Mouse (Mus musculus) hindbrain, postnatal 0 days (tissue): Measurements from ENCODE around the gene Sycp1. TPM values are rescaled to one million over a fixed set of nuclear protein-coding genes. Genes with fewer than 3 reads are reported as not detected.

ENCODE experiments used
- ATAC-seq: fragments of 200-750 bp; cut with Nextera tagmentation; 2 replicates; pipeline ENCODE4 v1.8.0; 2017; ENCODE audit warnings: mild to moderate bottlenecking, moderate TSS enrichment, moderate library complexity
- DNase-seq: peaks from one replicate; pipeline ENCODE4 v3.0.0-alpha.2; 2015; ENCODE audit warnings: low spot score
- H3K27ac ChIP-seq: fragments of 300-500 bp; sonication (generic); 2 replicates; pipeline ENCODE4 v1.5.1; 2014; ENCODE audit warnings: mild to moderate bottlenecking
- H3K27me3 ChIP-seq: fragments of 300-500 bp; sonication (generic); 2 replicates; pipeline ENCODE4 v1.6.1; 2014; ENCODE audit warnings: low read length, mixed read lengths; ENCODE audit not compliant: insufficient read depth
- H3K36me3 ChIP-seq: fragments of 300-500 bp; sonication (generic); 2 replicates; pipeline ENCODE4 v1.6.1; 2014; ENCODE audit warnings: low read length, mixed read lengths; ENCODE audit not compliant: insufficient read depth
- H3K4me1 ChIP-seq: fragments of 300-500 bp; sonication (generic); 2 replicates; pipeline ENCODE4 v1.6.1; 2014; ENCODE audit warnings: antibody characterized with exemption, low read length, mixed read lengths; ENCODE audit not compliant: insufficient read depth
- H3K4me2 ChIP-seq: fragments of 300-500 bp; sonication (generic); 2 replicates; pipeline ENCODE4 v1.6.1; 2014; ENCODE audit warnings: low read depth, mild to moderate bottlenecking, low read length, moderate library complexity, mixed read lengths
- H3K4me3 ChIP-seq: fragments of 300-500 bp; sonication (generic); 2 replicates; pipeline ENCODE4 v1.5.1; 2014; ENCODE audit warnings: low read length
- H3K9ac ChIP-seq: fragments of 300-500 bp; sonication (generic); replicated peaks from 2 replicates; pipeline ENCODE4 v1.6.1; 2014; ENCODE audit warnings: mild to moderate bottlenecking, low read length, moderate library complexity, mixed read lengths
- H3K9me3 ChIP-seq: fragments of 300-500 bp; sonication (generic); 2 replicates; pipeline ENCODE4 v1.6.1; 2016; ENCODE audit warnings: low read length, mixed read lengths
- CTCF ChIP-seq: IDR thresholded peaks from 2 replicates; pipeline ENCODE4 v1.5.1; 2016; ENCODE audit warnings: antibody characterized with exemption, control low read depth, low read depth
- WGBS: fragments of 180-500 bp; shearing (Covaris S2); extraction: QIAGEN DNeasy Blood & Tissue Kit; methylation state at CpG from one replicate; pipeline ENCODE4 v1.1.7; 2014; 5-methylcytosine and 5-hydroxymethylcytosine counted together
- polyA plus RNA-seq: library from polyadenylated mRNA; unstranded; fragments of >200 nt; fragmentation: Nextera tagmentation; extraction: Ambion mirVana; gene quantifications from 2 replicates; pipeline ENCODE4 v1.2.1, GENCODE M21; 2015
- total RNA-seq: library from RNA; depleted of rRNA; stranded (reverse); fragments of >200 nt; gene quantifications from 2 replicates; pipeline ENCODE4 v1.2.3, GENCODE M21; 2014

The Sycp1 gene
- total and polyA plus RNA-seq, 2 experiments from 2014 or later: not detected

GRCm38 (mm10) chr3:102899136-102899535 is 36.8 kb downstream of the Sycp1 start:
- 96% methylated on average over 1 of the region's 1 CpGs for WGBS
- Histone ChIP-seq H3K4me3 (no peak overlapping the region), H3K4me1 (no peaks in the 10 kb centered on the region), H3K4me2 (no peak overlapping the region), H3K27ac (no peak overlapping the region), H3K9ac (no peak overlapping the region), H3K27me3 (no peaks in the 10 kb centered on the region), H3K36me3 (no peaks in the 10 kb centered on the region), H3K9me3 (no peaks in the 10 kb centered on the region)
- ATAC-seq (no peak), DNase-seq (no peak)
- TF ChIP-seq CTCF: no peak

GRCm38 (mm10) chr3:102880529-102880928 is 55.4 kb downstream of the Sycp1 start:
- no peaks in the 10 kb centered on the region for H3K9me3 ChIP-seq
- WGBS: 80% methylated on average over 4 of the region's 4 CpGs
- H3K36me3 ChIP-seq: no peaks in the 10 kb centered on the region
- H3K4me2 ChIP-seq: no peak overlapping the region
- DNase-seq: no peak
- TF ChIP-seq CTCF: no peak
- H3K4me3 ChIP-seq: no peak overlapping the region
- H3K4me1 ChIP-seq: no peaks in the 10 kb centered on the region
- no peak overlapping the region for H3K9ac ChIP-seq
- no peaks in the 10 kb centered on the region for H3K27me3 ChIP-seq
- no peak for ATAC-seq
- H3K27ac ChIP-seq: no peak overlapping the region

- Histone ChIP-seq H3K36me3 (no peaks in the 10 kb centered on the region), H3K4me3 (no peak overlapping the region), H3K4me2 (no peak overlapping the region), H3K9me3 (no peaks in the 10 kb centered on the region), H3K4me1 (no peaks in the 10 kb centered on the region), H3K9ac (no peak overlapping the region), H3K27me3 (no peaks in the 10 kb centered on the region), H3K27ac (no peak overlapping the region)
- no peak for TF ChIP-seq CTCF
- DNase-seq (no peak), ATAC-seq (no peak)
Measured at GRCm38 (mm10) chr3:102848661-102849060, 87.2 kb downstream of the Sycp1 start.

- no peak overlapping the region for H3K4me3 ChIP-seq
- ATAC-seq: no peak
- peak; percentile 53 for TF ChIP-seq CTCF
- H3K27ac ChIP-seq: no peak overlapping the region
- no peaks in the 10 kb centered on the region for H3K36me3 ChIP-seq
- H3K4me1 ChIP-seq: no peaks in the 10 kb centered on the region
- no peaks in the 10 kb centered on the region for H3K9me3 ChIP-seq
- H3K4me2 ChIP-seq: no peak overlapping the region
- no peak overlapping the region for H3K9ac ChIP-seq
- DNase-seq: peak; percentile 26
- no peaks in the 10 kb centered on the region for H3K27me3 ChIP-seq
- WGBS: 35% methylated on average over 1 of the region's 1 CpGs
Measured at GRCm38 (mm10) chr3:102842386-102842785, 93.5 kb downstream of the Sycp1 start.

- WGBS: 9% methylated on average over 3 of the region's 3 CpGs
- ATAC-seq (no peak), DNase-seq (peak; percentile 84)
- no peaks in the 10 kb centered on the region for H3K4me1 ChIP-seq
- no peaks in the 10 kb centered on the region for H3K9me3 ChIP-seq
- no peaks in the 10 kb centered on the region for H3K27me3 ChIP-seq
- no peaks in the 10 kb centered on the region for H3K36me3 ChIP-seq
- H3K4me3 ChIP-seq: no peak overlapping the region
- H3K27ac ChIP-seq: no peak overlapping the region
- peak; percentile 82 for TF ChIP-seq CTCF
- no peak overlapping the region for H3K4me2 ChIP-seq
- no peak overlapping the region for H3K9ac ChIP-seq
Measured at GRCm38 (mm10) chr3:102803937-102804336, 132.0 kb downstream of the Sycp1 start.

GRCm38 (mm10) chr3:102787369-102787768 is 148.5 kb downstream of the Sycp1 start:
- ATAC-seq (no peak), DNase-seq (peak; percentile 27)
- 47% methylated on average over 4 of the region's 4 CpGs for WGBS
- Histone ChIP-seq H3K9me3 (no peaks in the 10 kb centered on the region), H3K36me3 (no peaks in the 10 kb centered on the region), H3K4me2 (no peak overlapping the region), H3K27me3 (no peaks in the 10 kb centered on the region), H3K27ac (no peak overlapping the region), H3K9ac (no peak overlapping the region), H3K4me1 (no peaks in the 10 kb centered on the region), H3K4me3 (no peak overlapping the region)
- TF ChIP-seq CTCF: peak; percentile 40

- no peak for ATAC-seq
- no peak for TF ChIP-seq CTCF
- H3K27me3 ChIP-seq: no peaks in the 10 kb centered on the region
- H3K36me3 ChIP-seq: no peaks in the 10 kb centered on the region
- no peak within 1 kb of the TSS for H3K4me3 ChIP-seq
- H3K27ac ChIP-seq: no peak within 1 kb of the TSS
- WGBS: 83% methylated on average over 2 of the region's 2 CpGs
- no peaks in the 10 kb centered on the region for H3K9me3 ChIP-seq
- no peak within 1 kb of the TSS for H3K4me2 ChIP-seq
- DNase-seq: no peak
- no peak within 1 kb of the TSS for H3K9ac ChIP-seq
- no peaks in the 10 kb centered on the region for H3K4me1 ChIP-seq
Measured at GRCm38 (mm10) chr3:102782618-102783017, 153.3 kb downstream of the Sycp1 start, which contains the start of gene Tshb. Gene Tshb, minus strand, starts transcription at chr3:102782718.
